Mouse (Mus musculus) adrenal gland, postnatal 10 days (tissue): ENCODE measurements around the gene Slc36a2. TPM values are rescaled to one million over a fixed set of nuclear protein-coding genes. Genes with fewer than 3 reads are reported as not detected.

Experiments used
- DNase-seq: peaks from one replicate; pipeline ENCODE4 v3.0.0; 2021; ENCODE audit warnings: mixed read lengths
- total RNA-seq, 2 experiments: library from RNA; stranded (reverse); gene quantifications; 2 replicates each; pipeline ENCODE4 v1.2.3; 2021

Gene Slc36a2
- total RNA-seq, 2 experiments from 2014 or later, result 213 to 290 TPM

GRCm38 (mm10) chr11:55184246-55184645 lies 631 bp downstream of the Slc36a2 start:
- DNase-seq, result no peak

- peak; percentile 58 for DNase-seq
Measured at GRCm38 (mm10) chr11:55183124-55183523, 1.8 kb downstream of the Slc36a2 start.

GRCm38 (mm10) chr11:55179856-55180255 lies 5.0 kb downstream of the Slc36a2 start:
- no peak for DNase-seq

- peak; percentile 34 for DNase-seq
Measured at GRCm38 (mm10) chr11:55178830-55179229, 6.0 kb downstream of the Slc36a2 start.

GRCm38 (mm10) chr11:55170501-55170900 lies 14.4 kb downstream of the Slc36a2 start:
- DNase-seq, result peak; percentile 34

GRCm38 (mm10) chr11:55168914-55169313 lies 16.0 kb downstream of the Slc36a2 start:
- no peak for DNase-seq

- DNase-seq, result no peak
Measured at GRCm38 (mm10) chr11:55168504-55168903, 16.4 kb downstream of the Slc36a2 start.

GRCm38 (mm10) chr11:55165748-55166147 lies 19.1 kb downstream of the Slc36a2 start:
- no peak for DNase-seq

GRCm38 (mm10) chr11:55164723-55165122 lies 20.2 kb downstream of the Slc36a2 start:
- DNase-seq, result peak; percentile 71

- peak; percentile 77 for DNase-seq
Measured at GRCm38 (mm10) chr11:55162670-55163069, 22.2 kb downstream of the Slc36a2 start.

GRCm38 (mm10) chr11:55158785-55159359 lies 26.0 kb downstream of the Slc36a2 start:
- DNase-seq, result peak; percentile 89

- DNase-seq, result no peak
Measured at GRCm38 (mm10) chr11:55155070-55155421, 29.8 kb downstream of the Slc36a2 start.

- DNase-seq, result no peak
Measured at GRCm38 (mm10) chr11:55154398-55155069, 30.3 kb downstream of the Slc36a2 start.

- no peak for DNase-seq
Measured at GRCm38 (mm10) chr11:55151608-55152007, 33.3 kb downstream of the Slc36a2 start, which contains the start of gene Slc36a3. Gene Slc36a3, minus strand, starts transcription at chr11:55151708.

GRCm38 (mm10) chr11:55148461-55148860 lies 36.4 kb downstream of the Slc36a2 start:
- DNase-seq, result no peak

GRCm38 (mm10) chr11:55147423-55147822 lies 37.5 kb downstream of the Slc36a2 start:
- DNase-seq, result no peak

GRCm38 (mm10) chr11:55146855-55147254 lies 38.0 kb downstream of the Slc36a2 start:
- DNase-seq, result no peak

GRCm38 (mm10) chr11:55144011-55144410 lies 40.9 kb downstream of the Slc36a2 start:
- DNase-seq, result no peak

- no peak for DNase-seq
Measured at GRCm38 (mm10) chr11:55141502-55141901, 43.4 kb downstream of the Slc36a2 start.

GRCm38 (mm10) chr11:55137646-55138045 lies 47.2 kb downstream of the Slc36a2 start:
- DNase-seq, result no peak

GRCm38 (mm10) chr11:55136770-55137547 lies 47.9 kb downstream of the Slc36a2 start:
- no peak for DNase-seq

- no peak for DNase-seq
Measured at GRCm38 (mm10) chr11:55134871-55135270, 50.0 kb downstream of the Slc36a2 start.

- no peak for DNase-seq
Measured at GRCm38 (mm10) chr11:55134407-55134806, 50.5 kb downstream of the Slc36a2 start.
